Mouse (Mus musculus): ENCODE measurements around the gene Pnkd.
"Not testable (repeated sequence)": the region's sequence is repeated elsewhere in the genome, so short reads cannot be mapped to it uniquely, and the experiment has no call there.

Gene Pnkd

DNA sequence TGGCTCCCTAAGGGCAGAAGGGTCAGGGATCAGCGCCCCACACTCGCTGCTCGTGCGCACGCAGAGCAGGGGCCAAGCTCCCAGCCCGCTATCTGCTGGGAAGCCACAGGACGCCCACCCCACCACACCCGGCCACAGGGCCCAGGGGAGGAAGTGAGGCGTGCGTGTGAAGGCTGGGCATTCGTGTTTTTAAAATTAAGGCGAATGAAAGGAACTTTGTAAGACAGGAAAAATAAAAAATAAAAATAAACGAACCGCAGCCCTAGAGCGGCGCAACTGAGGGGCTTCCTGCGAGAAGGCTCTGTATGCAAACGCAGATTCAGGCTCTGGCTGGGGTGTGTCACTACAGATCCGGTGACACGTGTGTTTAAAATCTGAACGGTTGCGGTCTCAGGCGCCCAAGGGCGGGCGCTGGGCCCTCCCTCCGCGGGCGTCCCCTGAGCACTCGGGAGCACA is 105.1 kb downstream of the Pnkd start:
- DNase-seq (ENCODE audit: low spot score) = peak; percentile 59

DNA sequence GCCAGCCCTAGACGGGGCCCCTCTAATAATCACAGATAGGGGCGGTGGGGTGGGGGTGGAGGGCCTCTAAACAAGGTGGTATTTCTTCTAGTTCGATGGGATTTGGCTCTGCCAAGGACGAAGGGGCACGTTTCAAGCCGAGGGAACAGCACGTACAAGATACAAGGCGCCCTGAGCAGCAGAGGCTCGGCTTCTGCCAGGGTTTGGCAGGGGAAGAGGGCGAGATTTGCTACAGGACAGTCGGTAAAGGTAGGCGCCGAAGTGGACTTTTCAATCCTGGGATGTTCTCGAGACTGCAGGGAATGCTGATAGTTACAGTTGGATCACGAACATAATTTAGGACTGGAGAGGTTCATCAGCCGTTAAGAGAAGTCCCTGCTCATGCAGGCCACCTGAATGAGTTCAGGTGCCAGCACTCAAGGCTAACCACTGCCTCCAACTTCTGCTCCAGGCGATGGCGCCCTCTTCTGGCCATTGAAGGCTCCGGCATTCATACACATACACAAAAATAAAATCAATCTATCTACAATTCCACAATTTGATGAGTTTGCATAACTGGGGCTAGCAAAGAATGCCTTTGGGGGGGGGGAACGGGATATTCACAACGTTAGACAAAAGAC is 105.7 kb downstream of the Pnkd start:
- peak; percentile 87 for DNase-seq (ENCODE audit: low spot score)

DNA sequence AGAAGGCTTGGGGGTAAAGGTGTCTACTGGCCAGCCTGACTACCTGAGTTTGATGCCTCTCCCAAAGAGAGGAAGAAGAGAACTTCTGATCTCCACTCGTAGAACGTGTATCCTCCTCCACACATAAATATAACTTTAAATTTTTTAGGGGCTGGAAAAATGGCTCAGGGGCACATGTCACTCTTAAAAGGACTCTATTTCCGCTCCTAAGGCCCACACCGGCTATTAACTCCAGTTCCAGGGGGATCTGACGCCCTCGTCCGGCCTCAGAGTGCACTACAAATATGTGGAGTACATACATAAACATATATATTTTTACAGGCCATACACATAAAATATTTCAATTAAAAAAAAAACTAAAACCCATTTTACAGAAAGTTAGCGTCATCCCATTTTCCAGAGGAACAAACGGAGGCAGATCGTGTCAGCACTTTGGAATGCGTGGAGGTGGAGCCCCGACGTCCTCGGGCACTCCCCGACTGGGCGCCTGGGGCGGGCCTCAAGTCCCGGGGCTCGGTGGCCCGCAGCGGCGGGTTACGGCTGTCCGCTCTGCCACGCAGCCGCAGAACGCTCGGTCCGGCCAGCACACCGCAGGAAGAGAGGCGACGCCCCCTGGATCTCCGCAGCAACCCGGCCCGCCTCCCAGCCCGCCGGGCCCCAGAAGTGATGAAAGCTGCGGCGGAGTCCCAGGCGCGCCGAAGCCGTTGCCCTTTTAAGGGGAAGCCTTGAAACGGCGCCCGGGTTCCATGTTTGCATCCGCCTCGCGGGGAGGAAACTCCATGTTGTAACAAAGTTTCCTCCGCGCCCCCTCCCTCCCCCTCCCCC is 106.4 kb downstream of the Pnkd start, which contains the start of gene Ctdsp1:
TSS of gene Ctdsp1 (plus strand) at position 586 of the 825 bp plus-strand sequence.
- DNase-seq (ENCODE audit: low spot score) = peak; percentile 97

DNA sequence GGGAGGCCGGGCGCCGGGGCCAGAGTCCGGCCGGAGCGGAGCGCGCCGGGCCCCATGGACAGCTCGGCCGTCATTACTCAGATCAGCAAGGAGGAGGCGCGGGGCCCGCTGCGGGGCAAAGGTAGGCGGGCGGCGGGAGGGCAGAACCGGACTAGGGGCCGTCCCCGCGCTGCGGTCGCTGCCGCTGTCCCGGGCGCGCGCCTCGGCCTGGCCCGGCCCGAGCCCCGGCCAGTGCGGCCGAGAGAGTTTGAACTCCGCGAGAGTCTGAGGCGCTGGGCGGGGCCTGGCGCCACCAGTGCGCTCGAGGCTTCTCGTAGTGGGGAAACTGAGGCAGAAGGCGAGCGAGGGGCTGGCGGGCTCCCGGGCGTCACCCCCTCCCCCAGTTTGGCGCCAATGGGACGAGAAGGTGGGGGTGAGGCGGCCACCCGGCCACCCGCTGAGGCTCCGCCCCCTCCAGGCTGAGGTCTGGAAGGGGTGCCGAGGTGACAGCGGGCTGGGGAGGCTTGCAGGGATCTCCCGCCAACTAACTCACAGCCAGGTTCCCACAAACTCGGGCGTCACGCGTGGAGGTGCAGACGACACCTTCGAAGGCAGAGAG is 107.2 kb downstream of the Pnkd start:
- peak; percentile 91 for DNase-seq (ENCODE audit: low spot score)

DNA sequence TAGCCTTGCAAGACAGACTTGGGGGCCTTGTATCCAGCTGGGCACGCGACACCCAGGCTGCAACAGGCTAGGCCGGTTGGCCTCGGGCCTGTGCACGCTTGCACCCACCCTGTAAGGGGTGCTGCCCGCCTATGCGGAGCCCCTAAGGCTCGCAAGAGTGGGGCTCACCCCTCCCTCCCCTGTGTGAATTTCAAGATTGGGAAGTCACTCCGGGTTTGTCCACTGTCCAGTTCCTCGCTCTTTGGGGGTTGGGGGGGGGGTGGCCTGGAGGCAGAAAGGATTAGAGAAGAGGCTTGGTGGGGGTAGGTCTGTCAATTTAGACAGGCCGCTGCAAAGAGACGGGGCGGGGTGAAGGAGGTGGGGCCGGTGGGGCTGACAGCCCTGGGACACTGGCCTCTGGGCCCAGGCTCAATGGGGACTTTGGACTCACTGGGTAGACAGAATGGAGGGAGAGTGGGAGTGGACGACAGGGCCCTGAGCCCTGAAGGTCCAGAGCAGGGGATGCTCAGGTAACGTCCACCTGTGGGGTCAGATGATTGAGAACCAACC is 107.8 kb downstream of the Pnkd start:
- peak; percentile 60 for DNase-seq (ENCODE audit: low spot score)

DNA sequence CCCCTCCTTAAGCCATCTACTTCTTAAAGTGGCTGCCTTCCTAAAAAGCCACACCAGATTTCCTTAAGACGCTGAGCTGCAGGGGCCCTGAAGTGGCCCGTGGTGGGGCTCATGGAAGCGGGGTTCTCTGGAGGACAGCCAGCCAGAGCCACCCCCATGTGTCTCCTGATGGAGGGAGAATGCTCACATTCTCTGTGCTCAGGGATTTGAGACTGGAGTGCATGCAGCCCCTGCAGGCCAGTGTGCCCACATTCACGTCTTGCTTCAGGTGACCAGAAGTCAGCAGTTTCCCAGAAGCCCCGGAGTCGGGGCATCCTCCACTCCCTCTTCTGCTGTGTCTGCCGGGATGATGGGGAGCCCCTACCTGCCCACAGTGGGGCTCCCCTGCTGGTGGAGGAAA is 108.3 kb downstream of the Pnkd start:
- no peak for DNase-seq (ENCODE audit: low spot score)

DNA sequence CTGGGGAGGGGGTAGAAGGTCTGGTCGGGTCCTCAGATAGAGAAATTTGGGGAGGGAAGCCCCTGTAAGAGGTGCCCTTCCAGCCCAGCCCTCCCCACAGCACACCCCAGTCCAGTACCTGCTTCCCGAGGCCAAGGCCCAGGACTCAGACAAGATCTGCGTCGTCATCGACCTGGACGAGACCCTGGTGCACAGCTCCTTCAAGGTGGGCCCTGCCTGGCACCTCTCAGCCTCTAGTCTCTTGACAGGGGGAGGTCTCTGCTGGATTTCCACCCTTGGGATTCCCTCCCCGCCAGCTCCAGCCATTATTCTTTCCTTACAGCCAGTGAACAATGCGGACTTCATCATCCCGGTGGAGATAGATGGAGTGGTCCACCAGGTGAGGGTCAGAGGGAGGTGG is 109.0 kb downstream of the Pnkd start:
- no peak for DNase-seq (ENCODE audit: low spot score)

DNA sequence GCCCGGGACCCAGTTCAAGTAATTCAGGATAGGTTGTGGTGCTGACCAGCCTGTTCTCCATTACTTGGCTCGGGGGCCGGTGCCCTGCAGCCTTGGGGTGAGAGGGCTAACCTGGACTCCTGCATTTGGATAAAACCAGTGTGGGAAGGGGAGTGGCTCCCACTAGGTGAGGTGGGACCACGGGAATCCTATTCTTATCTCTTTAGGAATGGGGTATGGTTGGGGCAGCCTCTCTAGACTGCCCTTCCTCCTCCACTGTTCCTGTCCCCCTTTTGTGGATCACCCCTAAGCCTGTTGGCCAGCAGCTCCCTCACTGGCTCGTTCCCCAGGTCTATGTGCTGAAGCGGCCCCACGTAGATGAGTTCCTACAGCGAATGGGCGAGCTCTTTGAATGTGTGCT is 109.6 kb downstream of the Pnkd start:
- DNase-seq (ENCODE audit: low spot score) = no peak

DNA sequence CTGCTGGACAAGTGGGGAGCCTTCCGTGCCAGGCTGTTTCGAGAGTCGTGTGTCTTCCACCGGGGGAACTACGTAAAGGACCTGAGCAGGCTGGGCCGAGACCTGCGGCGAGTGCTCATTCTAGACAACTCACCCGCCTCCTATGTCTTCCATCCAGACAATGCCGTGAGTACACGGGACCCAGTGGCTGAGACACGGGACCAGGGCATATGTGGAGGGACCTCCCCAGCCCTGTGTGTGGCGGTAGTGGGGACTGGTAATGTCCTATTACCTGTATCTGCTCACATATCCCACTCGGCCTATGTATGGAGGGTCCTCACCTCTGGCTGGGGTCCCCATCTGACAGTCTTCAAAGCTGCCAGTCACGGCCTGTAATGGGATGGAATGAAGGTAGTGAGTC is 110.1 kb downstream of the Pnkd start:
- DNase-seq (ENCODE audit: low spot score) = no peak

DNA sequence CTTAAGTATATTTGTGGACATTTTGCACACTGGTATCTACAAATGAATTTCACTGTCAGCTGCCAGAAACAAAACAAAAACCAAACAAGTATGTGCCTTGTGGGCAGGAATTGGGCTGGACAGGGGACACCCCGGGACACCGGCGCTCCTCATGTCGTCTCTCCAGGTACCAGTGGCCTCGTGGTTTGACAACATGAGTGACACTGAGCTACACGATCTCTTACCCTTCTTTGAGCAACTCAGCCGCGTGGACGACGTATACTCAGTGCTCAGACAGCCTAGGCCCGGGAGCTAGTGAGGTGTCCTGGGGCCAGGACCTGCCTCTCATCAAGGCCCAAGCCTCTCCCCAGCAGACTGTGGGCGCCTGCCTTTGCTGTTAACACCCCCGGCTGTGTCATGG is 110.6 kb downstream of the Pnkd start:
- no peak for DNase-seq (ENCODE audit: low spot score)

DNA sequence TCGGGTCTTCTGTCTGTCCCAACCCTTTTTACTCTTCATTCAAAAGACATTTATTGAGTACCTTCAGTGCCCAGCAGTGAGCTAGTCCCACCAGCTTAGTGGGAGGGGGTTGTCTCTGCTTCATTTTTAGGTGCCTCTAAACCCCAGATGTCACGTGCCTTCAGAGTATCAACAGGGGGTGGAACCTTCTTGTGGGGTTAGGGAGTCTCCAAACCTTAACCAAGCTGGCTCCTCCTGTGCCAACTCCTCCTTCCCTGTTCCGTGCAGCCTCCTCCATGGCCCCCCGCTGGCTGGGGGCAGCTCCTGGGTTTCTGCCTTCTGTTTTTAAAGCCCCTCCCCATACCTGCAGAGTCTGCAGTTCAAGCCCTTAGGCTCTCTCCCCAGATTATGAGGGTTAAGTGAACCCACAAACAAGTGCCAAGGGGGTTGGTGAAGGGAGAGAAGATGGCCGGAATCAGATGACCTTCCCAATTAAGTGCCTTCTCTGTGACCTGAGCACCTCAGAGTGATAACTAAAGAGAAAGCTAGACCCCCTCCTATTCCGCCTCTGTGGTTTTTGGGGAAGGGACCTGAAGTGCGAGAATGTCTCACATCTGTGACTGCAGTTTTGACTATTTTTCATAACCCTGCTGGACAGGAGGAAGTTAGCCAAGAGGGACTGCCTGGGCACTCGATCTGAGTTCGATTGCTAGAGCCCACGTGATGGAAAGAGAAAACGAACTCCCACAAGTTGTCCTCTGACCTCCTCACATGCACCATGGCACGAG is 111.9 kb downstream of the Pnkd start:
- not testable (repeated sequence) for DNase-seq (ENCODE audit: low spot score)

DNA sequence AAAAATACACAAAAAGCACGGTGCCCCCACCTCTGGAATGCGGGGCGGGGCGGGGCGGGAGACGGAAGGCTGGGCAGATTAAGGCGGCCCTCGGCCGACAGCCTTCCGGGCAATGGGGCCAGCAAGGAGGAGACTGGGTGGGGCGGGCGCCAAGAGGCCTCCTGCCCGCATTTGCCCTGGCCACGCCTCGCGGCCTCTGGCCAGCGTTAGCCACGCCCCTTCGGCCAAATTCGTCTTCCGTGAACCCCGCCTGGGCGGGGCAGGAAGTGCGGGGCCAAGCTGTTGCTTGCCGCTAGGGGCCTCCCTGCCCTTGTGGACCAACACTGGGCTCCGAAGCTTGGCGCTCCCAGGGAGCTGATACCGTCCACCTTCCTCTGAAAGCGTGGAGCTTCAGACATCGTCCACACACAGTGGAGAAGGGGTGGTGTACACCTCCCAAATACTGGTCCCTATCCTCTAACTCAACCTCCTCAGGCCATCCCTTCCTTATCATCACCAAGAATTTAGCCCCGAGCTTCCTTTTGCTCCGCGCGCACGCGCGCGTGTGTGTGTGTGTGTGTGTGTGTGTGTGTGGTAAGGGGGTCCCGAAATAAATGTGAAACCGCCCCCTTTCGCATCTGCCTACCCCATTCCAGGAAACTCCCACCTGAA is 112.7 kb downstream of the Pnkd start:
- DNase-seq (ENCODE audit: low spot score) = peak; percentile 99

DNA sequence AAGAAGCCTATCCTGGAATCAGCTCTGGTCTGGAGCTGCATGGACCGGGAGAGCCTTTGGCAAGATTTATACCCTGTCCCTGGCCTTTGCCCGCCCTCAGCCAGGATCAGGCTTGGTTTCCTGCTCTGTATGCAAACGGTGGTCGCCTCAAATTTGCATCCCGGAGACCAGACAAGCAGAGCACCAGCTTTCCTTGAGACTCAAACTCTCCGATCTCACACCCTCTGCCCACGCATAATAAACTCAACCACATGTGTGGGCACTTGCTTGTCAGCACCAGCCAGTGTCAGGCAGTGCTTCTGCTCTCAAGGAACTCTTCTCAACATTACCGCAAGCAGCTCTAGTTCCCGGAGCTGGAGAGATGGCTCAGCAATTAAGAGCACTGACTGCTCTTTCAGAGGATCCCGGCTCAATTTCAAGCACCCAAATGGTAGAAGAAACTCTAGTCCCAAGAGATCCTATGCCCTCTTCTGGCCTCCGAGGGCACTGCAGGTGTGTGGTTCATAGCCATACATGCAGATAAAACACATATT is 113.3 kb downstream of the Pnkd start:
- peak; percentile 81 for DNase-seq (ENCODE audit: low spot score)

DNA sequence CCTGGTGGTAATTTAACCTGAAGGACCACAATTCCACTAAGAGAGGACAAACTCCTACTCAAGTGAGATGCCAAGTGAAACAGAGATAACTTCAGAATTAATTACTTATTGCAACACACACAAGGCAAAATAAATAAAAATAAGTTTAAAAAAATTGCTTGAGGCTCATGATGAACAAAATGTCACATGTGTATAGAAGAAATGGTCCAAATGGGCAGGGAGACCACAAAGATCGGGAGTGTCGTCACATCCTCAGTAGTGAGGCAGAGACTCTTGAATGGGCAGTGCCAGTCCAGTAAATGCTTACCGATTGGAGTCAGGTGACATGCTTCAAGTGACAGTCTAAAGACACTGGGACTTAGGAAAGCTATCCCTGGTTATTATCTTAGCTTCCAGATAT is 115.8 kb downstream of the Pnkd start:
- DNase-seq (ENCODE audit: low spot score) = no peak

DNA sequence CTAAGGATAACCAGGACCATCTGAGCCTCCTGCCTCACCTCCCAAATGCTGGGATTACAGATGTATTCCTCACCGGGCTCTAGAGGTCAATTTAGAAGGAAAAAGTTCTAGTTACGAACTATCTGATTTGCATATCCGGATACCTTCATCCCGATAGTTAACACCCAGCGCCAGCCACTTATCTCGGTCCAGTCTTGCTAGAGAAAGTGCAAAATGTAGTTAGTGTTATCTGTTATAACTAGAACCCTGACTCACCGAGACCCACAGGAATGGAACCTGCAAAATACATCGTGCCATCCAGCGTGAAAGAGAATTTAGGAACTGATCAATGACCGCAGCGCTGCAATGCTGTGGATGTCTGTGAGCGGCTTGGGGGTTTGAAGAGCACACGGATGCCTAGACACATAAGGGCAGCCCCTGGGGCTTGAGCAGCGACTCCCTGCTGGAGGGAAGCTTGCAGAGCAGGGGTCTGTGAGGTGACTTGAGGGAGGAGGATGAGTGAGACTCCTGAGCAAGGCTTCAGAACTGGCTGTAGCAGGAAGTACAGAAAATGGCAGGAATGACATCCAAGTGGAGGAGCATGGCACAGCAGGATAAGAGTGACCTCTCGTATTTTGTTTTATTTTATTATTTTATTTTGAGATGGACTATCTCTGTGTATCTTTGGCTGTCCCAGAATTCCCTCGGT is 116.4 kb downstream of the Pnkd start:
- no peak for DNase-seq (ENCODE audit: low spot score)

Data from testis, postnatal 10 days (tissue).